In the genomic region with DNA sequence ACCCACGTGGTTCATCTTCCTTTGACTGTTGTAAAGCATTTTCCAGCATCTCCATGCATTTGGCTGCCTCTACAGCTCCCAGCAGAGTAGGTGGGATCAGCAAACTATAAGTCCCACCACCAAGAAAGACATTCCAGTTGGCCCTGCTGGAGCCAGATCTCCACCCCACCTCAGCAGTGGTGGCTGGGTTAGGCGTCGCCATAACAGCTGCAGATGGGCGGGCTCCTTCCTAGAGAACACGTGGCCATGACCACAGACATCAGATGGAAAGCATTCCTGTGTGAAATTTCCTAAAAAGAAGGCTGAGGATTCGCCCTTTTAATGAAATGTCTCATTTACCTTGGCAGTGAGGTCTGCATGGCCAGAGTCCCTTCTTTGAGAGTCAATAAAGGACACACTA, we compare ENCODE assay signal across 30 mouse cellular contexts.
DNase-seq lines count a peak whose midpoint lies in the region; ATAC-seq and TF ChIP-seq lines count a peak whose summit lies in the region.
"Had no signal": no experiment of that assay in that cellular context is flagged by ENCODE, and none has a peak within 500 bp of the region (broad histone marks: within the 10 kb centered on the region; RNA-seq: fewer than 3 reads in every experiment).

No protein-coding gene starts in this region.

- H3K4me2 ChIP-seq in liver, embryonic 12.5 days = no peak overlapping the region
- no peak overlapping the region for H3K4me2 ChIP-seq in liver, postnatal 0 days (ENCODE audit: low read depth, low read length)
- no peak overlapping the region for H3K4me2 ChIP-seq in liver, embryonic 15.5 days
- no peak overlapping the region for H3K4me2 ChIP-seq in forebrain, embryonic 13.5 days
- H3K4me2 ChIP-seq: embryonic facial prominence, embryonic 13.5 days; heart, embryonic 13.5 days; hindbrain, embryonic 12.5 days; hindbrain, embryonic 15.5 days had no signal

- no peak for DNase-seq in liver, postnatal 0 days
- DNase-seq in left cerebral cortex, adult 9 months (ENCODE audit: low spot score in 2 of 2) = no peak
- no peak for DNase-seq in embryo, embryonic 10 days (ENCODE audit: low spot score)
- DNase-seq: adrenal gland, postnatal 14 days; cerebellum, adult 11 months; cerebellum, adult 2 months; cerebellum, adult 9-11 months; cerebellum, postnatal 25 days; embryo, embryonic 11 days; forebrain, postnatal 0 days; gastrocnemius, adult 2 months; gastrocnemius, postnatal 14 days; heart, adult 2 months; heart, postnatal 14 days had no signal

- no peak for TF ChIP-seq CTCF in liver, postnatal 0 days (IDR thresholded peaks at IDR 0.05; ENCODE audit: low read depth)

- H3K9me3 ChIP-seq in liver, embryonic 12.5 days (replicated peaks) = no peaks in the 10 kb centered on the region
- H3K9me3 ChIP-seq in liver, postnatal 0 days (ENCODE audit: low read length) = no peaks in the 10 kb centered on the region
- H3K9me3 ChIP-seq in liver, embryonic 15.5 days (replicated peaks) = no peaks in the 10 kb centered on the region
- no peaks in the 10 kb centered on the region for H3K9me3 ChIP-seq in forebrain, embryonic 13.5 days (replicated peaks)
- H3K9me3 ChIP-seq: embryonic facial prominence, embryonic 10.5 days; embryonic facial prominence, embryonic 13.5 days; forebrain, embryonic 10.5 days; G1E; heart, embryonic 10.5 days; heart, embryonic 13.5 days; hindbrain, embryonic 12.5 days; hindbrain, embryonic 15.5 days had no signal

- no peak overlapping the region for H3K9ac ChIP-seq in liver, embryonic 12.5 days
- no peak overlapping the region for H3K9ac ChIP-seq in liver, postnatal 0 days (replicated peaks)
- H3K9ac ChIP-seq in liver, embryonic 15.5 days = no peak overlapping the region
- no peak overlapping the region for H3K9ac ChIP-seq in forebrain, embryonic 13.5 days
- H3K9ac ChIP-seq: embryonic facial prominence, embryonic 13.5 days; forebrain, postnatal 0 days; heart, embryonic 13.5 days; hindbrain, embryonic 12.5 days; hindbrain, embryonic 15.5 days had no signal

- H3K27ac ChIP-seq in liver, embryonic 12.5 days = no peak overlapping the region
- no peak overlapping the region for H3K27ac ChIP-seq in liver, postnatal 0 days (ENCODE audit: low read depth)
- H3K27ac ChIP-seq in liver, embryonic 15.5 days (replicated peaks) = no peak overlapping the region
- H3K27ac ChIP-seq in forebrain, embryonic 13.5 days = no peak overlapping the region
- H3K27ac ChIP-seq: embryonic facial prominence, embryonic 10.5 days; embryonic facial prominence, embryonic 13.5 days; forebrain, embryonic 10.5 days; gastrocnemius, adult 2 months; heart, adult 2 months; heart, embryonic 10.5 days; heart, embryonic 13.5 days; hindbrain, embryonic 12.5 days; hindbrain, embryonic 15.5 days had no signal

- no peak overlapping the region for H3K4me3 ChIP-seq in liver, embryonic 12.5 days
- no peak overlapping the region for H3K4me3 ChIP-seq in liver, postnatal 0 days (ENCODE audit: low read depth, low read length)
- no peak overlapping the region for H3K4me3 ChIP-seq in liver, embryonic 15.5 days (replicated peaks)
- H3K4me3 ChIP-seq in forebrain, embryonic 13.5 days = no peak overlapping the region
- H3K4me3 ChIP-seq: embryonic facial prominence, embryonic 10.5 days; embryonic facial prominence, embryonic 13.5 days; erythroblast, embryonic 14.5 days; forebrain, embryonic 10.5 days; gastrocnemius, adult 2 months; heart, adult 2 months; heart, embryonic 10.5 days; heart, embryonic 13.5 days; hindbrain, embryonic 12.5 days; hindbrain, embryonic 15.5 days had no signal

- 0 out of 2 replicates have a peak, but pooled peaks cover 3% of the 10 kb centered on the region for H3K27me3 ChIP-seq in liver, embryonic 12.5 days (replicated peaks)
- H3K27me3 ChIP-seq in liver, postnatal 0 days (ENCODE audit: insufficient read depth, low read length) = no peaks in the 10 kb centered on the region
- no peaks in the 10 kb centered on the region for H3K27me3 ChIP-seq in liver, embryonic 15.5 days
- H3K27me3 ChIP-seq in forebrain, embryonic 13.5 days = no peaks in the 10 kb centered on the region
- H3K27me3 ChIP-seq: CH12.LX; embryonic facial prominence, embryonic 13.5 days; heart, embryonic 13.5 days; hindbrain, embryonic 12.5 days; hindbrain, embryonic 15.5 days; Patski had no signal

- TF ChIP-seq EP300 in liver, postnatal 0 days (IDR thresholded peaks at IDR 0.05; ENCODE audit: low read depth) = no peak

- no peaks in the 10 kb centered on the region for H3K36me3 ChIP-seq in liver, embryonic 12.5 days
- H3K36me3 ChIP-seq in liver, postnatal 0 days (replicated peaks; ENCODE audit: insufficient read depth, low read length) = no peaks in the 10 kb centered on the region
- no peaks in the 10 kb centered on the region for H3K36me3 ChIP-seq in liver, embryonic 15.5 days (replicated peaks)
- H3K36me3 ChIP-seq in forebrain, embryonic 13.5 days (ENCODE audit: poor library complexity, severe bottlenecking) = no peaks in the 10 kb centered on the region
- H3K36me3 ChIP-seq: embryonic facial prominence, embryonic 10.5 days; embryonic facial prominence, embryonic 13.5 days; forebrain, embryonic 10.5 days; G1E; heart, embryonic 10.5 days; heart, embryonic 13.5 days; hindbrain, embryonic 12.5 days; hindbrain, embryonic 15.5 days had no signal

- peak; percentile 67 for ATAC-seq in liver, embryonic 12.5 days
- ATAC-seq in liver, postnatal 0 days = no peak
- peak; percentile 61; the same call in 1 of the 2 replicates for ATAC-seq in erythroid progenitor cell, adult 5-6 weeks (replicated peaks; ENCODE audit: low FRiP score, poor library complexity, severe bottlenecking)
- peak; percentile 64 for ATAC-seq in liver, embryonic 15.5 days (ENCODE audit: insufficient read depth)
- no peak for ATAC-seq in forebrain, embryonic 13.5 days
- ATAC-seq: forebrain, embryonic 14.5 days; forebrain, postnatal 0 days; Patski had no signal

- 64% methylated on average over 6 of the region's 6 CpGs for WGBS in liver, embryonic 12.5 days (ENCODE audit: insufficient replicate concordance)
- 69% methylated on average over 6 of the region's 6 CpGs for whole genome bisulfite sequencing in liver, postnatal 0 days (ENCODE audit: insufficient replicate concordance)
- WGBS in liver, embryonic 15.5 days (ENCODE audit: insufficient replicate concordance) = 55% methylated on average over 6 of the region's 6 CpGs
- 84% methylated on average over 6 of the region's 6 CpGs for WGBS in forebrain, embryonic 13.5 days

- peaks cover 31% of the 10 kb centered on the region for H3K4me1 ChIP-seq in liver, embryonic 12.5 days
- H3K4me1 ChIP-seq in liver, postnatal 0 days (ENCODE audit: insufficient read depth) = 0 out of 2 replicates have a peak, but pooled peaks cover 6% of the 10 kb centered on the region
- peaks cover 35% of the 10 kb centered on the region for H3K4me1 ChIP-seq in liver, embryonic 15.5 days (replicated peaks)
- no peaks in the 10 kb centered on the region for H3K4me1 ChIP-seq in forebrain, embryonic 13.5 days
- H3K4me1 ChIP-seq: embryonic facial prominence, embryonic 10.5 days; forebrain, embryonic 10.5 days; heart, embryonic 10.5 days; heart, embryonic 13.5 days; hindbrain, embryonic 12.5 days; hindbrain, embryonic 15.5 days had no signal

Comparison
In these comparisons a context has a peak if more than half of its experiments do, and no peak if none do; other contexts are left out.
1. ATAC-seq: peak in liver, embryonic 12.5 days (single experiment), erythroid progenitor cell, adult 5-6 weeks (single experiment) and liver, embryonic 15.5 days (single experiment); none in liver, postnatal 0 days (single experiment) and forebrain, embryonic 13.5 days (single experiment).